Mouse (Mus musculus) bone marrow, adult 2 months (tissue): Measurements from ENCODE around the gene Mlkl.

ENCODE experiments used
- CTCF ChIP-seq: fragments of 200-500 bp; IDR thresholded peaks from 2 replicates; pipeline ENCODE4 v1.5.1; 2011; ENCODE audit warnings: low read length, control low read depth; ENCODE audit not compliant: control insufficient read depth, insufficient read depth
- POLR2A ChIP-seq: fragments of 200-500 bp; IDR thresholded peaks from 2 replicates; pipeline ENCODE4 v1.6.1; 2011; ENCODE audit warnings: low read depth, mild to moderate bottlenecking, control low read depth, low read length, borderline replicate concordance; ENCODE audit not compliant: control insufficient read depth

GRCm38 (mm10) chr8:111357433-111357832 lies 19.5 kb upstream of the Mlkl start:
- TF ChIP-seq CTCF = no peak
- TF ChIP-seq POLR2A = no peak
